Mouse (Mus musculus) liver (tissue): ENCODE data around the gene Cfap43.
A peak's percentile ranks its signal among the peaks of the same experiment; 100 is the strongest.

Source experiments
- DNase-seq: peaks from one replicate; pipeline ENCODE4 v3.0.0-alpha.2; 2020; ENCODE audit warnings: mixed read lengths

The Cfap43 gene

DNA sequence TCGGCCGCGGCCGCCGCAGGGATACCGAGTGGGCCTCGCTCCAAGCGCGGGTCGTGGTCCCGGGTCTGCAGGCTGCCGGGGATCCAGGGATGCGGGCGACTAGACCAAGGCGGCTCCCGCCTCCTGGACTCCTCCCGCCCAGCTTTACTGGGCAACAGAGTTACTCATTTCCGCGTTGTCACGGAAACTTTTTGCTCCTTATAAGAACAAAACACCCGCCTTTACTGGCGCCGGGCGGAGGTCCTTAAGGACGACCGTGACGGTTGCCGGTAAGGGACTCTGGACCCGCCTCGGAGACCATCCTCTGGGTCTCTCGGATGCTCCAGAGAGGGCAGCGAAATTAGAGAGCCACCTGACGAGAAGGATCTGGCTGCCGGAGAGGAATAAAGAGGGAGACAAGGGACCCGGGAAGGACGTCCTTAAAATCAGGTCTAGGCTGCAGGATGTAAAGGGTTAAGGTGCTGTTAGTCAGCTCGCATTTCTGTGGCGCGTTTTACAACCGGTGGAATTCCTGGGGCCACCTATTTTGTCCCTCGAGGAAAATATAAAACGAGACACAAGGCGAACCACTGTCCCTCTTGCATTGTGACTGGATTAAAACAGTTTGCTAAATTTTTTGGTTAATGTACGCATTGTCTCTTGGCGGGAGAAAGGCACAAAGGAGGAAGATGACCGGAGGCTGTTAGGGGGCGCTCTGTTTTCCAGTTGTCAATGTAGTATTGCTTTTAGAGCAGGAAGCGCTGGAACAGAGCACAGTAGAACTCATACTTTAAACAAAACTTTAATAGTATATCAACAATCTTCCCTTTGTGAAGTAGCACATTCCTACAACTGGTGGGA, at the start of gene Cfap43, which contains the start of gene Itprip:
Gene Cfap43 (minus strand): TSS at position 162 of the 840 bp plus-strand sequence.
Gene Itprip (minus strand): TSS at position 174 of the 840 bp plus-strand sequence.
- DNase-seq: peak; percentile 78

DNA sequence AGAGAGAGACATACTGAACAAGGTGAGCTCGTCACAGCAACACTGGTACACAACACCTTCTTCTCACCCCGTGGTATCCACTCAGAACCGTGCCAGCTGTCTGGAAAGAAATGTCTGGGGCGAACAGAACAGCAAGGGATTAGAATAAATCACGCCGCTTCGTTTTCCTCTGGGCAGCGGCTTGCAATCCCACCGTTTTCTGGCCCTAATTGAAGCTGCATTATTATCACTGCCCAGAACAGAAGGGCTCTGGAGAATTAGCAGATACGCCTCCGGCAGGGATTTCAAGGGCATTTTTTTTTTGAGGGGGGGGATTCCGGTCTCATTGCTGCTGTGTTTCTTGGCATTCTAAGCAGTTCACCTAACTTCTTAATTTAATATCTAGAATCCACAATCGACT, 39.1 kb upstream of the Cfap43 start:
- DNase-seq: no peak

DNA sequence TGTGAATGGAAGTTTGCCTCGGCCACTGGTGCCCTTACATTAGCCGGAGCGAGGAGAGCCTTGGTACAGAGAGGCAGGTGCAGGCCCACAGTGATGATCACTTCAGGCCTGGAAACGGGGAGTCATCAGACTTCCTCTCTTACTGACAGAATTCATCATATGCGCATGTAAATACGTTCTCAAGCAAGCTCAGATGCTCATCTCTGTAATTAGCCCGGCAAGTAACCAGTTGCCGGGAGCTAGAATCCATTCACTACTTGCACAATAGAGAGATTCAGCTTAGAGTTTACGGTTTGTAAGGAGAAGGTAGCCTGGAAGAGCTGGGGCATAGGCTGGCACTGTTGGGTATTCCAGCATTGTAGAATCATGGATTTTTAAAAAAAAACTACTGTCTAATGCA, 34.1 kb upstream of the Cfap43 start:
- DNase-seq: no peak

DNA sequence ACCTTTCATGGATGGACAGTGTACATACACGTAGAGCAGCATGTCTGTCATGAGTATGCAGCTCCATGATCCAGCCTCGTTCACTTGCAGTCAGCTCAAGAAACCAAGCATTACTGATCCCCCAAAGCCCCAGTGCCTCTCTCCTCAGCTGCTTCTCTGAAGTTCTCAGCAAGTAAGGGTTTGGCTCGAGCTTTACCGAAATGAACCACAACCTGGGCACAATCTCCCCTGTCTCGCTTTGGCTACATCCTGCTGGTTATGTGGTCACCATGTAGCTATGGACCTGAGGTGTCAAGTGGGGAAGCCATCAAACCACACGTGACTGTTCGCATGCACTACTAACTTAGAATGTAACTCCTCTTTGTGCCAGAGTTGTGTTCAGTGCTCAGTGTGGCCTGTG, 31.9 kb upstream of the Cfap43 start:
- no peak for DNase-seq

DNA sequence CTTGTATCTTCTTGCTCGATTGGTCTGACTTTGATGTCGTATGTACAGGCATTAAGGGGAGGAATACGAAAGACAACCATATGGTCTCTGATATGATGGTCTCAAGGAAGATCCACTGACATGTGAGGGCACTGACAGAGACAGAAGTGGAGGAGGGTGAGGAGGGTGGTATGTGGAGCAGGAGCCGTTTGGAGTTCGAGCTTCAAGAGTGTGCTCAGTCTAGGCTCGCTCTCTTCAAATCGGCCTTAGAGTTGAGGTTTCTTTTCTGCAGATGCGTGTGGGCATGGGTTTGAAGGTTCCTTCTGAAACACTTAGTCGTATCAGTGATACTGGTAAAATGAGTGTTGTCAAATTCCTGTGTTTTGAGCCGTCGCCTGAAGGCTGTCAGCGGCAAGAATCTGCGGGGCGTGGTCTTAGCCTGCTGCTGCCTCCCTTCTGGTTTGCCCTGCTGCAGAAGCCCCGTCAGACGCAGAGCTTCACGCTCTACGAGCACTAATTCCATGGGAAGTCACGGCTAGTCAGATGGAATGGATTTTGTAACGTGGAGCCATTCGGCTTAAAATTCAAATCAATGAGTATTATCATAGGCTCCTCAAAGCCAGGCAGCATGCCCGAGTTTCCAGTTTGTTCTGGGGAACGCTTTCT, 27.9 kb upstream of the Cfap43 start:
- no peak for DNase-seq

DNA sequence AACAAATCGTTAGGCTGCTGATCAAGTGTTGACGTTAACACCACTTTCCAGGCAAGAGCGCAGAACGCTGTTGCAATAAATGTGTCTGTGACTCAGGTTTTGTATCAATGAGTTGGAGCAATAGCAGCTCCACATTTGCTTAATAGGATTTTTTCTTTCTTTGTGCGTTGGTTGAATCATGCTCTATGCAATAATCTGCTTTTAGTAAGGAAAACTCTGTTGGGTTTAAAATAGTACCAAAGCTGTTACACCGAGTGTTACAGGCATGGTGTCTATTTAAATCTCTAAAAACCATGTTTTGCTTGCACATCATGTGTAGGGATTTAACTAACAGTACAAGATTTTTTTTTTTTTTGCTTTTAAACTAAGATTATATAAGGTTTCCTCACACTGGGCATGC, 20.3 kb upstream of the Cfap43 start:
- DNase-seq: no peak

DNA sequence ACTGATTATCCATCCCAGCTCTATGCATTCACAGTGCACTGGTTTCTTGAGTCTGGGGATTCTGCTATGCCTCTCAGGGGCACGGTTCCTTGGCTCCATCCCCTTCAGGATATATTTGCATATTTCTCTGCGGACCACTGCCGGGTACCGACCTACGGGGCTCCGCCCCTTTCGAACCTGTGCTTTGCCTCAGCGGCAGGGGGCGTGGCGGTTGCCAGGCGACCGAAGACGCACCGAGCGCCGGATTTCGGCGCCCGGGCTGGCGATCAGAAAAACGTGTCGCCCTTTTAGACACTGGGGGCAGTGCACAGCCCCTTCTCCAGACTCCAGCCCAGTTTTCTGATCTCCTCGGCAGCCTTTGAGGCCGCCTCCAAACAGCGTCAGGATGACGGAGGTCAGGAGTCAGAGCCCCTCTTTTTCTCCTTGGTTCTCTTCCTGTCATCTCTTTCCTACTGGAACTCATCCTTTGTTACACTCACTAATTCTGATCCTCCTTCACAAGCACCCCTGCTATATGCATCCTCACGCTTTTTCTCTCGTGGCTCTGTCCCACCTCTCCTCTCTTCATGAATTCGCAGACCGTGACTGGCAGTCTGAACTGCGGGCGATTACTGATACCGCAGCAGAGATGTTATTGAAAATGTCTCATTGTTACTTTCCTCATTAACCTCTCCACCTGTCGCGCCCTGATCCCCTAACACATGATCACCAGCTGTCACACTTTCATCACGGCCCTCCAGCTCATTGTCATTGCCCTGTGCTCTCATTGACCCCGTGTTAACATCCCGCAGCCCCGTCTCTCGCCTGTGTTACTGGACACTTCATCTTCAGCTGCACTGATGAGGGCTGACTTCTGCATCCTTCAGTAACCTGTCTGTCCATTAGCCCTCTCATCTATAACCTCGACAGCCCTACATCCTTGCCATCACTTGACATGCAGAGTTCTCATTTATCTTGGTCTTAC, 18.6 kb upstream of the Cfap43 start, which contains the start of gene Cfap58:
Gene Cfap58 (plus strand): TSS at position 233 of the 964 bp plus-strand sequence.
- peak; percentile 68 for DNase-seq

DNA sequence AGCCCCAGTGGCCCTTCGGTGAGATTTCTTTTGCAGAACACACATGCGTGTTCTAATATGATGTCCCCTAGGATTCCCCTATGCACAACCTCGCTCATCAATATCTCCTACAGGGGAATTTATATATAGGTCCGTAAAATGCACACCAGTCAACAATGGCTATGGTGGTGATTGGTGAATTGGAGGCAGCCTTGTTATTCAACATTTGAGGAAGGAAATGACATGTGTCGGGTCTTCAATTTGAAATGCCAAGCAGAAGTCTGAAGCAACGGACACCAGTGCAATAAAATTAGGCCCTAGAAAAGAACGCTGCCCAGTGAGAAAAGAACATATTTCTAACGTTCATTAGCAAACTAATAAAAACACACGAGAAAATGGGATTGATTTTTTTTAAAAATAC, 17.9 kb upstream of the Cfap43 start:
- DNase-seq: no peak

DNA sequence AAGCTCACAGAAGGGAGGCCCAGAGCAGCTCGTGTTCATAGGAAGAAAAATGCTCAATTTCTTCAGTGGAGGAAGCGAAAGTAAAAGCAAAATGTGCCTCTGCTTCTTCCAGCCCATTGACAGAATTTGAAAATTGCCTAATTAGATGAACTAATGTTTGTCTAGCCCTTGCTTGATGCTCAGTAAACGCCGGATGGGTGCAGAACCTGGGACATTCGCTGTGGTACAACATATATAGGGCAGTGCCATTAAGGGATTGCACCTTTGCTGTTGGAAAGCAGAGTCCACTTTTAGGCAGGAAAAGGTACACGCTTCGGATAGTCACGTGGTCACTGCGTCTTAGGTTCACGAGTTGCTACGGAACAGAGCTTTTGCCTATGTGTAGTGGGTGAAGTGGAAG, 17.4 kb upstream of the Cfap43 start:
- no peak for DNase-seq

DNA sequence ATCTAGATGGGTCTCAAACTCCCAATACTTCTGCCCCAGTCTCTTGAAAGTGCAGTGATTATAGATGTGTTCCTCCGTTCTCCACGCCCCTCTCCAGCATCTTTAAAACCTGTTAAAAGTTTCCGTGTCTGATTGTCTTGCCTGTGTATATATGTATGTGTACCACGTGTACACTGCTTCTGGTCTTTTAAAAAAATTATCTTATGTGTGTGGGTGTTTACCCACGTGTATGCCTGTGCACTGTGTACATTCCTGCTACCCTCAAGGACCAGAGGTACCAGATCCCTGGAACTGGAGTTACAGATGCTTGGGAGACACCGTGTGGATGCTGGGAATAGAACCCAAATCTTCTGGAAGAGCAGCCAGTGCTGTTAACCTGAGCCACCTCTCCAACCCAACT, 16.4 kb upstream of the Cfap43 start:
- DNase-seq: no peak

DNA sequence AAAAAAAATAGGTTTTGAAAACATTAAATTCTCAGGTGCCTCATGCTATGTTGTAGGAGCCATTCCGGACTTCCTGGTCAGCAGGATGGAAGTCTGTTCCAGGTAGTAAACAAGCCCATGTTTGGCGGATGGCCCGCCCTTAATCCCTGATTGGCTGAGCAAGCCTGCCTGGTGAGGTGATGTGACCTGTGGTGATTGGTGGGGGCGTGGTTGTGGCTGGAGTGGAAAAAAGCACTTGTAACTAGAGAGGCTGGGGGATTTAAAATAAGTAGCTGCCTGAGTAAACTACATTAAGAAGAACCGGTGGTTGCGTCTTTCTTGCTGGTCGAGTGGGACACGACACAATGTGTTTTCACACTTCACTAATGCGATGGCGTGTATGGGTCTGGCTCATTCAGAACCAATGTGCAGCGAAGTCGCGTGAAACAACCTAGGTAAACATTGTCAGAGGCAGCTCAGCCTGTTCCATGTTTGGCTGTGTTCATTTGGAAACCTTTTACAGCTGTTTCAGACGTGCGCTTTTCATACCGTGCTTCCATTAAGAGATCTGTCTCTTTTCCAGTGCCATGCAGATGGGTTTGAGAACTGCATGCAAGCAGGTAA, 15.7 kb upstream of the Cfap43 start:
- no peak for DNase-seq

DNA sequence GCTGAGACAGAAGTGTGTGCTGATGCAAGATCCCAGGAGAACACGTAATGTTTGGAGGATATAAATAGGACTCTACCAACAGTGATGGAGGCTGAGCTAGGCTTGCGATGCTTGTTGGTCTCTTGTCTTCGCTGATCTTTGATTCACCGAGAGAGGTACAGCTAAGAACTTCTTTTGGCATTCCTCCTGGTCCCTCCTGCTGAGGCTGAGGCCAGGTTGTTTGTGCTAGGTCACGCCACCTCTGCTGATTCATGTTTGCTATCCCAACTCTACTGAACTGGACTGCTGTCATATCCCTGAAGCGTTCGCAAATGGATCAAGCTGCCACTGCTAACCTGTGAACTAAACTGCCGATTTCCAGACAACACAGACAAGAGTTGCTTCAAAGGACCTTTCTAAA, 15.1 kb upstream of the Cfap43 start:
- no peak for DNase-seq

DNA sequence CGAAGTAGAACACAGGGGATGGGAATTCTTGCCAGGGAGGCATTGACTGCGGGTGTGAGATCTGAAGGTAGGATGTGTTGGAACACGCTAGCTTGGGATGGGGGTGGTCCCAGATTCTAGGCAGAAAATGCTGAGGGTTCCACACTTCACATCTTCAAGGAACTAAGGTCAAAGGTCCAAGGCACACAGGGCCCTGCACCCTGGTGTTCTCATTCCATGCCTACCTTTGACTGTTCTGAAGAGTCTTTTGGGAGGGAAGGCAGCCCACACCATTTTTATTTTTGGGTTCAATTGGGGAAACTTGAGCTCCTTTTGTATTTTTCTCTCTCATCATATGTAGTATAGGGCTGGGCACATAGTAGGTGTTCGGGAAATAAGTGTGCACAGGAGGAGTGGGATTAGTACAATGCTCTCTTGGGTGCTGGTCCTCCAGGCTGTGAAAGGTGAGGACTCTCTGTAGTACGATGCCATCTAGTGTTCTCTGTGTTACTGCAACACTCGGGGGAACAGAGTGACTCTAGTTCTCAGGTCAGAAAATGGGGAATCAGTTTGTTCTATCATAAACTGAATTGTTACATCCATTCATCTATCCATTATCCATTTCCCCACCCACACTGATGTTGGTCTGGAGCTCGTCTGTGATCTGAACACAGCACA, 13.0 kb upstream of the Cfap43 start:
- no peak for DNase-seq

DNA sequence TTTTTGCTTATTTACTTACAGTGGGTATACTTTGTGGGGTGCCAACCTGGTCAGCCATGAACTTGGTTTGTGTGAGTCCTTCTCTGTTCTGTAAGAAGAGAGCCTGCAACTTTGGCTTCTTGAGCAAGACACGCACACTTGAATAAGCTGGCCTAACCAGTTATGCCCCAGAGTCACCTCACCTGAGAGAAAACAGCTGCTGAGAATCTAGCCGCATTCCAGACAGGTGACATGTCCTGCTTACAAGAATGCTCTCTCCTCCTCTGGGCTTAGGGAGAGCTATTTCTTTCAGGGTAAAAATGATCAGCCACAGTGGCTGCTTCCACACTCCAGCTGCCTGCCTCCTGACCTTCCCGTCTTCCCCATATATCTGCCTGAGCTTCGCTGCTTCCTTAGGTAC, 10.0 kb upstream of the Cfap43 start:
- DNase-seq: no peak

DNA sequence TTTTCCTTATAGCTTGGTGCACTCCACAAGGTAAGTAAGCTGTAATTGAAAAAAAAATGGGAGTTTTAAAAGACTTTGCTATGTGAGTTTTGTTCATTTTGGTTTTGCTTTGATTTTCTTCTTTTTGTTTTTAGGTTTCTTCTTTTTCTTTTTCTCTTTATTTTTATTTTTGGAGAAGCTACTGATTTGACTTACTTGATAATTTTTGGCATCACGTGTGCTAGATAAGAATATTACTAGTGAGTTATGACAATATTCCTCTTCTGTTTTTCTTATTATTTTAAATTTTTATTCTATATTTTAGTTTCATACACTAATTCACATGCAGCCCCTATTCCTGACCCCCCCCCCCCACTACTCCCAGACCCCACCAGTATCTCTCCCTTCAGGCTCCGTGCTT, 7.9 kb upstream of the Cfap43 start:
- DNase-seq: no peak

DNA sequence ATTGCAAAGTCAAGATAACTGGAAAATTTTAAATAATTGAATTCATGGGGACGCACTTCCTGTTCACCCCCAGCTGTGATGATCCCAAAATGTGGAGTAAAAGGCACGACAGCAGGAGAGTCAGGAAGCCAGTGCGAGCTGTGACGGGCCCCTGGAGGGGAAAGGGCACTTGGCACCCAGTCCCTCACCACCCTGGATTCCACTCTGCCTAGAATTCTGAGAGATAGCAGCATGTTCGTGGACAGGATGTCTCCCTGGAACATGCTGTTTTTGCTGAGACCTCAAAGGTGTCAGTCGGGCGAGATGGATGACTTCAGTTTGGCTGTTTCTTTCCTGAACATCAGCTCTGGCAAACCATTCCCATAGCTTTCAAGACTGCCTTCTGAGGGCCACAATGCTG, 6.7 kb upstream of the Cfap43 start:
- no peak for DNase-seq

DNA sequence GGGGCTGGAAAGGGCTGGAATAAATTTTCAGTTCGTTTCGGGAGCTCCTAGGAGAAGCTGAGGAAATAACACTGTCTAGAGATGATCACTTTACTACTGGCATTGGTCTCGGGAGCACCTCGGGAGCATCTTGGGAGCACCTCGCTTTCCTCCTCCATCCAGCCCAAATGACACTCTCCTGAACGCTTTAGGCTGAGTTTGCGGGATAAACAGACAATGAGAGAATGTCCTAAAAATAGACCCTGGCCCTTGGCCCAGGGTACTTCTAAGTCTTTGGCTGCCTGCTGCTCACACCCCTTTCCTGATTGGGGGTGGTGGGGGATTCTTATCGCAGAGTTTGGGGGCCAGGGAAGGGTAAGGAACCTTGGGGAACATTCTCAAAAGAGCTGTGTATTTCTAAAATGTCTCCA, 884 bp upstream of the Cfap43 start:
- peak; percentile 24 for DNase-seq

DNA sequence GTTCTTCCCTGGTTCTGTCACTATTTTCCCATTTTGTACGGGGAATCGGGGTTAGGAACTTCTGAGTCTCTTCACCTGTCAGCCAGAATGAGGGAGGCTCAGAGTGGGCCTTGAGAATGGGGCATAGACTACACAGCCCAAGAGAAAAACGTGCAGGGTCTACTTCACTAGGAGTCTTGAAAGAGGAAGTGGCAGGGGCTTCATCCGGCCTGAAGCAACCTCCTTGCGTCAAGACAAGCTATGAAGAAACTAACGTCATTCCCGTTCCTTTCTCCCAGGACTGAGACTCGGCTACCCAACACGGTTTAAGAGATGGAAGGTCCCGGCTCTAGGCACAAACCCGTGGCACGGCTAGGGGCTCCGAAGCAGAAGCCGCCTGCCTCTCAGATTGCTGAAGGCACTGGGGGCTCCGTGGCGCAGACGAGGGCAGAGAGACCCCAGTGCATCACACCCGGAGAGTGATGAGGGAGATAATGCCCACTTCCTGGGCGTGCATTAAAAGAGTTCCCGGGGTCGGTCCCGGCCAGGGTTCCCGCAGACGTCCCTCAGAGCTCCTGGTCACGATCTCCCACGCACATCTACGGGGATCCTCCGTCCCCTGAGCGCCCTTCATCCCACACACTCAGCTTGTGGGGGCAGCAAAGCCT, 509 bp downstream of the Cfap43 start:
- peak; percentile 20 for DNase-seq

DNA sequence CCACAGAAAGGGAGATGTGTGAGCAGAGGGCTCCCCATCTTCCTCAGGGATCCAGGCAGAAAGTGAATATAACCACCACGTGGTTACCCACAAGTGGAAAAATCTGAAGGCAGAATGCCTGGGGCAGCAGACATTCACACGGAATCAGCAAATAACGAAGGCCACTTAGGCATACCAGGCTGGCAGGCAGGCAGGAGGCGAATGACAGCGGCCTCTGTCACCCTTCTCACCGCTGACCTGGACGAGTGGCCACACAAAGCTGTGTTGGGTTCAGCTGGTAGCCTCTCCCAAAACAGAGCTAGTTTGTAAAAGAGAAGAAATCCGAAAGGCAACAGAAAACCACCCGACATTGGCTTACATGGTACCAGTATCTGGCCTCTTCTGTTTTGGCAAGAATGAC, 1.1 kb downstream of the Cfap43 start:
- DNase-seq: no peak

DNA sequence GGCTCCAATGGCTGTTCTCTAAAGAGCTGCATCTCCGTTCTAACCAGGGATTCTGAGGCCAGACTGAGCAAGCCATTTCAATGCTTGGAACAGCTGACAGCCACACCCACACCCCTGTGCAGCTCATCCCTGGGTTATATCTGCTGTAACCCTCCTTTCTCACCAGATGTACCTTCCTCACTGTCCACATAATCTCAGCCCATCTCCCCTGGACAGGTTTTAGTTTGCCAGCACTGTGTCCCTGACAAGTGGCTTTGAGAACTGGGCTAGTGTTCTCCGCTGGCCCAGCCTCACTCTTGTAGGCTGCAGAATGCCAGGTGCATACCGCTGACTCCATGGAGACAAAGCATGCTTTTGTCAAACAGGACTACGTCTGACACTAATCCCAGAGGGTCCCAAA, 1.7 kb downstream of the Cfap43 start:
- no peak for DNase-seq

DNA sequence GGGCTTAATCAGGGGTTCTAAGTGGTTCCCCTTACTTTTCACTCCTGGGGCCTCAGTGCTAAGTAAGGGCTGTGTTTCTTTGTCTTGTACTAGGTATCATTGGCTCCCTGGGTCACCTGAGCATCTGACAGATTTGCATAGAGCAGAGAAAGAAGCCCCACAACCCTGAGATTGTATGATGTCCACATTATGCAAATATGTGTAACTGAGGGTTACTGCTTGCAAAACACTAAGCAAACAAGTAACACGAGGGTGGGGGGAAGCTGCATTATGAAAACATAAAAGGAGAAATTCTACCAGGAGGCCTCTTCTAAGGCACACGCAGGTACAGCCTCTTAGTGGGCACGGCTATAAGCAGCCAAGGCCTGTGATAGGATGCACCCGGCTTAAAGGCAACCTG, 3.8 kb downstream of the Cfap43 start:
- DNase-seq: no peak

DNA sequence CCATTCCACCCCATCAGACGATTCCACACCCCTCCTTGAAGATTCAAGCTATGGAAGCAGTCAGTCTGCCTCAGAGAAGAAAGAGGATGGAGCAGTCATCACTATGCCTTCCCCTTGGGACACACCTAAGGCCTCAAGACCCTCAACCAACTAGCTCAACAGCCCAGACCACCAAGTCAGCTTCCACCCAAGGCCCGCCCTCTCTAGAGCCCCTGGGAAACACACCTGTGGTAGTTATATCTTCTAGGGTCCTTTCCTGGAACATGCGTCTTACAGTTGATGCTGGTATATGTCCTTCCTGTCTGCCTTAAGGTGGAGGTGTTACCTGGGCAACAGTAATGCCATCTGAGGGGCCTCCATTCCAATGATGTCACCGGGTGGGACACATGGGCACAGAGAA, 4.9 kb downstream of the Cfap43 start:
- no peak for DNase-seq
